Mouse (Mus musculus): ENCODE measurements around the gene Pecam1.

DNA sequence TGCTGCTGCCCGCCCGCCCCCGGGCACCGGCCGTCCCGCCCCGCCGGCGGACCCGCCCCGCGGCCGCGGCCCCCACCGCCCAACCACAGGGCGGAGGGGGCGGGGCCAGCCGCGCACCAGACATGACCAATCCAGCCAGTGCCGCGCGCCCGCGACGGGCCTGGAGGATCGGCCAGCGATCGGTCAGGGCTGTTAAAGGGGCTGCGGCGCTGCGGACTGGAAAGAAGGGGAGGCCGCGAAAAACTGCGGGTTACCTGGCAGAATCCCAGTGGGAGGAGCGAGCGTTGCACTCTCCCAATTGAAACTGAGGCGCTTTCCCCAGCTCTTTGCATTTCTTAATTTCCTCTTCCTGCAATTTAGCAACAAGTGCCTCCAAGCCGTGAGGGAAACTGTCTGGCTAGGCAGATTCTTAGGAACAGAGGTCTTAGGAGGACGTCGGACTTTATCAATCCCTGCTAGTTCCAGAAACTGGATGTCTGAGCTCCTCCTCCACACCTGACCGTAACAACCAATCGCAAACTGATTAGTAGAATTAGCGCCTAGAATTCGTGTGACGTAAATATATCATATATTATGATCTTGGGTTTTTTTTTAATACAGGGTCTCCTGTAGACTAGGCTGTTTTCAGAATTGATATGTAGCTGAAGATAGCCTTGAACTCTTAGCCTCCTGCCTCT is 137.3 kb downstream of the Pecam1 start, which contains the start of gene Tex2:
- no peak for TF ChIP-seq CTCF (IDR thresholded peaks at IDR 0.05; ENCODE audit: low read depth, low read length)
- no peak for TF ChIP-seq TAL1 (conservative IDR thresholded peaks at IDR 0.05; ENCODE audit: low read depth, low read length)

Data from G1E (cell line).